Mouse (Mus musculus): ENCODE measurements around the gene Arhgap21. TPM values are rescaled to one million over a fixed set of nuclear protein-coding genes. Genes with fewer than 3 reads are reported as not detected.
A peak's percentile ranks its signal among the peaks of the same experiment; 100 is the strongest.

Arhgap21 gene
- total and polyA plus RNA-seq, 2 experiments from 2014 or later: 10.1 to 66.7 TPM

DNA sequence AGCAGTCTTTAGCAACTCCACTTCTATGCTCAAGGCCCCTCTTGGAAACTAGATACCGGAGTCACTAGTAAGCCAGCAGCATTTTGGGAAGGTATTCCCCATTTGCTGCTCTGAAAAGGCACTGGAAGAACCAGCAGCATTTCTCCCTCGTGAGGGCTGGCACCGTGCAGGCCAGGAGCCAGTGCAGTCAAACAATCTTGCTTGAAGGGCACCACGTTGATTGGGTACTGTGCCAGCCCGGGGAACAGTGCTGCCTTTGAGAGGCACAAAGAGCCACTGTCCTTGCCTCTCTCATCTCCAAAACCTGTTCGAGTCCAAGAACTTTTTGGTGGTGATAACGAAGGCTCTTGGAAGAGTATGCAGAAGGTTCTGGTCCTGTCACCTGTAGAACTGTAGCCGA lies 33.9 kb upstream of the Arhgap21 start:
- DNase-seq (ENCODE audit: low spot score) (no peak), ATAC-seq (ENCODE audit: insufficient read depth, low read depth) (no peak)
- TF ChIP-seq EP300 (IDR thresholded peaks at IDR 0.05; ENCODE audit: low read depth) (no peak), CTCF (IDR thresholded peaks at IDR 0.05; ENCODE audit: low read depth) (no peak)
- Histone ChIP-seq H3K36me3 (replicated peaks; ENCODE audit: control insufficient read depth, insufficient read depth, low read length) (no peaks in the 10 kb centered on the region), H3K4me3 (ENCODE audit: low read depth, low read length) (no peak overlapping the region), H3K4me1 (ENCODE audit: control insufficient read depth, insufficient read depth) (0 out of 2 replicates have a peak, but pooled peaks cover 4% of the 10 kb centered on the region), H3K4me2 (ENCODE audit: low read depth, low read length) (no peak overlapping the region), H3K9me3 (replicated peaks; ENCODE audit: control insufficient read depth, low read length) (no peaks in the 10 kb centered on the region), H3K27me3 (ENCODE audit: control insufficient read depth, insufficient read depth, low read length) (no peaks in the 10 kb centered on the region), H3K9ac (replicated peaks; ENCODE audit: low read depth, low read length) (no peak overlapping the region), H3K27ac (ENCODE audit: low read depth) (no peak overlapping the region)
- 77% methylated on average over 8 of the region's 8 CpGs for WGBS

DNA sequence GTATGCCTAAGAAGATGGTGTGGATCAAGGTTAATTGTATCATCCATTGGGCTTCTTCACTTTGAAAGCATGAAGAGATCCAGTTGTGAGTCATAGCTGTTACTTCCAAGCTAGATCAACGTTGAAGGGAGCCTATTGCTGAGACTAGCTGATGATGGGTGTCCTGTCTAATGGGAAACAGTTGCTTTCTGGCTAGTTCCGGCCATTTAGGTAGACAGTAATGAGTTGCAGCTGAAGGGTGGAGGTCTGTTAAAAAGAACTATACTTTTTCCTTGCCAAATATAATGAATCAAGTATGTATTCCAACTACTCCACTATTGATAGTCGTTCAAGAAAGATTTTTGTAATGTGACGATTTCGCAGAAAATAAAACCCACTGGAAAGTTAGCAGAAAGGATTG lies 32.5 kb upstream of the Arhgap21 start:
- H3K4me1 ChIP-seq (ENCODE audit: control insufficient read depth, insufficient read depth): no peaks in the 10 kb centered on the region
- no peaks in the 10 kb centered on the region for H3K36me3 ChIP-seq (replicated peaks; ENCODE audit: control insufficient read depth, insufficient read depth, low read length)
- no peak for ATAC-seq (ENCODE audit: insufficient read depth, low read depth)
- no peak overlapping the region for H3K4me3 ChIP-seq (ENCODE audit: low read depth, low read length)
- H3K9me3 ChIP-seq (replicated peaks; ENCODE audit: control insufficient read depth, low read length): no peaks in the 10 kb centered on the region
- no peaks in the 10 kb centered on the region for H3K27me3 ChIP-seq (ENCODE audit: control insufficient read depth, insufficient read depth, low read length)
- no peak overlapping the region for H3K4me2 ChIP-seq (ENCODE audit: low read depth, low read length)
- no peak for DNase-seq (ENCODE audit: low spot score)
- 68% methylated on average over 5 of the region's 5 CpGs for WGBS
- no peak overlapping the region for H3K27ac ChIP-seq (ENCODE audit: low read depth)
- H3K9ac ChIP-seq (replicated peaks; ENCODE audit: low read depth, low read length): no peak overlapping the region
- TF ChIP-seq CTCF (IDR thresholded peaks at IDR 0.05; ENCODE audit: low read depth) (no peak), EP300 (IDR thresholded peaks at IDR 0.05; ENCODE audit: low read depth) (no peak)

DNA sequence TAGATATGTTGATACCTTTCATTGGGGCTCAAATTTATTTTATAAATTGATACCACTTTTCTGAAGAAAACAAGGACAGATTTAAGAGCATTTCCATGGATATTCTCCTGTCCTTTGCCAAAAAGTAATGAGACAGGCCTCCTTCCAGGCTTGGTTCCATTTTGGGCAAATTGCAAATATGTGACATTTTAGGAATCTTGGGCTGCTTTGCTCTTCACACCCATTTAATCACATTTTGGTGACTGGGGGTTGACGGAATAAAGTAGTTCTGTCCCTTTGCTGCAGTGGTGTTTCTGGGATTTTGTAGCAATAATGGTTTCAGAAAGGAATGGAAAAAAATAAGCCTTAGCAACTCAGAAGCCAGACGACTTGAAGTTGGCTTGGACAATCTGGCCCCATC lies 26.9 kb upstream of the Arhgap21 start:
- TF ChIP-seq EP300 (IDR thresholded peaks at IDR 0.05; ENCODE audit: low read depth) (no peak), CTCF (IDR thresholded peaks at IDR 0.05; ENCODE audit: low read depth) (no peak)
- Histone ChIP-seq H3K27ac (ENCODE audit: low read depth) (no peak overlapping the region), H3K4me2 (ENCODE audit: low read depth, low read length) (no peak overlapping the region), H3K36me3 (replicated peaks; ENCODE audit: control insufficient read depth, insufficient read depth, low read length) (no peaks in the 10 kb centered on the region), H3K9me3 (replicated peaks; ENCODE audit: control insufficient read depth, low read length) (no peaks in the 10 kb centered on the region), H3K4me1 (ENCODE audit: control insufficient read depth, insufficient read depth) (no peaks in the 10 kb centered on the region), H3K9ac (replicated peaks; ENCODE audit: low read depth, low read length) (no peak overlapping the region), H3K27me3 (ENCODE audit: control insufficient read depth, insufficient read depth, low read length) (no peaks in the 10 kb centered on the region), H3K4me3 (ENCODE audit: low read depth, low read length) (no peak overlapping the region)
- DNase-seq (ENCODE audit: low spot score) (no peak), ATAC-seq (ENCODE audit: insufficient read depth, low read depth) (no peak)
- 85% methylated on average over 2 of the region's 2 CpGs for WGBS

DNA sequence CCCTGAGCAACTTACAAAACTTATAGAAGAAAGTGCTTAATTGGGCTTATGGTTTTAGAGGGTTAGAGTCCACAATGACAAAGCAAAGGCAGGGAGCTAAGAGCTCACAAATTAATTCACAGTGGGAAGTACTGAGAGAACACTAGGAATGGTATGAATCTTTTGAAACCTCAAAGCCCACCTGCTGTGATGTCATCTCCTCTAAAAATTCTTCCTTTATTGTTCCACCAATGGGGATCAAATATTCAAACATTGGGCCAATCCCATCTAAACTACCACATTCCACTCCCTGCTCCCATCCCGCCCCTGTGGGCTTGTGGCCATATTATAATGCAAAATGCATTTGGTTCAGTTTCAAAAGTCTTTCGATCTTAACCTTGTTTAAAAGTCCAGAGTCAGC lies 22.8 kb upstream of the Arhgap21 start:
- no peak overlapping the region for H3K4me3 ChIP-seq (ENCODE audit: low read depth, low read length)
- no peak overlapping the region for H3K9ac ChIP-seq (replicated peaks; ENCODE audit: low read depth, low read length)
- H3K4me1 ChIP-seq (ENCODE audit: control insufficient read depth, insufficient read depth): no peaks in the 10 kb centered on the region
- ATAC-seq (ENCODE audit: insufficient read depth, low read depth) (no peak), DNase-seq (ENCODE audit: low spot score) (no peak)
- no peaks in the 10 kb centered on the region for H3K9me3 ChIP-seq (replicated peaks; ENCODE audit: control insufficient read depth, low read length)
- no peaks in the 10 kb centered on the region for H3K36me3 ChIP-seq (replicated peaks; ENCODE audit: control insufficient read depth, insufficient read depth, low read length)
- TF ChIP-seq CTCF (IDR thresholded peaks at IDR 0.05; ENCODE audit: low read depth): no peak
- no peak for TF ChIP-seq EP300 (IDR thresholded peaks at IDR 0.05; ENCODE audit: low read depth)
- H3K27me3 ChIP-seq (ENCODE audit: control insufficient read depth, insufficient read depth, low read length): no peaks in the 10 kb centered on the region
- no peak overlapping the region for H3K27ac ChIP-seq (ENCODE audit: low read depth)
- WGBS: 98% methylated on average over 2 of the region's 2 CpGs
- H3K4me2 ChIP-seq (ENCODE audit: low read depth, low read length): no peak overlapping the region

DNA sequence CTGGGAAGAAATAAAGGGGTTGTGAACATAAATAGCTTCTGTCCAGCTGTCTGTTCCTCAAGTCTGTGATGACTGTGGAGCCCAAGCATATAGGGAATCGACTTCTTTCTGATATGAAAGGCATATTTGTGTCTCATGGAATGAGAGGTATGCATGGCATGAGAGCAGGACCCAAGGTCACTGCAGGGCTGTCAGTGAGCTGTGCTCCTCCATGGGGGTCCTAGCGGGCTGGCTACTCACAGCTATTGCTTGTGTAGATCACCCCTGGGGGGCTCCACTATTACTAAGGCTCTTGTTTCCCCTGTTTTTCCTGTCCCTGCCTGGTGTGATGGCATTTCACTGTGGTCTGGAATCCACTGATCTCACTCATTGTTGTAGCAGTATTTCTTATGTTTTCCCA lies 22.2 kb upstream of the Arhgap21 start:
- Histone ChIP-seq H3K9me3 (replicated peaks; ENCODE audit: control insufficient read depth, low read length) (no peaks in the 10 kb centered on the region), H3K9ac (replicated peaks; ENCODE audit: low read depth, low read length) (no peak overlapping the region), H3K4me3 (ENCODE audit: low read depth, low read length) (no peak overlapping the region), H3K27me3 (ENCODE audit: control insufficient read depth, insufficient read depth, low read length) (no peaks in the 10 kb centered on the region), H3K4me2 (ENCODE audit: low read depth, low read length) (no peak overlapping the region), H3K27ac (ENCODE audit: low read depth) (no peak overlapping the region), H3K4me1 (ENCODE audit: control insufficient read depth, insufficient read depth) (no peaks in the 10 kb centered on the region), H3K36me3 (replicated peaks; ENCODE audit: control insufficient read depth, insufficient read depth, low read length) (no peaks in the 10 kb centered on the region)
- 19% methylated on average over 2 of the region's 2 CpGs for WGBS
- ATAC-seq (ENCODE audit: insufficient read depth, low read depth) (0 out of 2 replicates have a peak, but pooled peaks have one; percentile 39), DNase-seq (ENCODE audit: low spot score) (no peak)
- no peak for TF ChIP-seq EP300 (IDR thresholded peaks at IDR 0.05; ENCODE audit: low read depth)
- TF ChIP-seq CTCF (IDR thresholded peaks at IDR 0.05; ENCODE audit: low read depth): no peak

DNA sequence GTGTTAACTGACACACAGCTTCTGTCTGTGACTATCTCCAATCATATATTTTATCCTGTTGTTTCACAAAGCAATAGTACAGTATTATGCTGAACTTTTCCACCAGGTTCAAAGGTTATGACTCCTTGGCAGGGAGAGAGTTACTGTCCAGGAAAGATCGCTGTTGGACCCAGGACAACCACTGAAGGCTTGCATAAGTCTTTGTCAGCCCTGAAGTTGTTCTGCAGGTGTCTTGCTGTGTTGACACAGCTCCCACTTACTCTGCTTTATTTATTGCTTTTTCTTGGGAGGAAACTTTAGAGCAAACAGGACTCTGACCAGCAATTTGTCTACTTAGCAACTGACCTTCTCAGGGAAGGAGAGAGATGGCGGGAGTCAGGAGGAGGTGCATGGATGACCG lies 21.4 kb upstream of the Arhgap21 start:
- Histone ChIP-seq H3K4me1 (ENCODE audit: control insufficient read depth, insufficient read depth) (no peaks in the 10 kb centered on the region), H3K27me3 (ENCODE audit: control insufficient read depth, insufficient read depth, low read length) (no peaks in the 10 kb centered on the region), H3K36me3 (replicated peaks; ENCODE audit: control insufficient read depth, insufficient read depth, low read length) (no peaks in the 10 kb centered on the region), H3K9me3 (replicated peaks; ENCODE audit: control insufficient read depth, low read length) (no peaks in the 10 kb centered on the region), H3K4me2 (ENCODE audit: low read depth, low read length) (no peak overlapping the region), H3K4me3 (ENCODE audit: low read depth, low read length) (no peak overlapping the region), H3K27ac (ENCODE audit: low read depth) (no peak overlapping the region), H3K9ac (replicated peaks; ENCODE audit: low read depth, low read length) (no peak overlapping the region)
- ATAC-seq (ENCODE audit: insufficient read depth, low read depth): no peak
- TF ChIP-seq EP300 (IDR thresholded peaks at IDR 0.05; ENCODE audit: low read depth) (no peak), CTCF (IDR thresholded peaks at IDR 0.05; ENCODE audit: low read depth) (no peak)
- DNase-seq (ENCODE audit: low spot score): no peak
- 90% methylated on average over 3 of the region's 3 CpGs for WGBS
